Mouse (Mus musculus) thymus, postnatal 25 days (tissue): ENCODE measurements at regions not wholly inside any gene's neighbourhood (a gene's known extent, or its start where the extent isn't known, plus 50 kb on each side); places are given as distances from the start of the nearest gene placed in this dataset.

Experiments
- DNase-seq: peaks from one replicate; pipeline ENCODE4 v3.0.0; 2022

GRCm38 (mm10) chr12:113424598-113425208, 64.6 kb upstream of the Adam6b start:
- peak; percentile 61 for DNase-seq

- DNase-seq, result peak; percentile 66
Observed at GRCm38 (mm10) chr12:113425209-113426070, 63.9 kb upstream of the Adam6b start.

GRCm38 (mm10) chr12:113426636-113427035, 62.7 kb upstream of the Adam6b start:
- DNase-seq, result peak; percentile 58

- peak; percentile 62 for DNase-seq
Observed at GRCm38 (mm10) chr12:113427339-113427738, 62.0 kb upstream of the Adam6b start.

- DNase-seq, result no peak
Observed at GRCm38 (mm10) chr12:113428461-113428860, 60.9 kb upstream of the Adam6b start.

- DNase-seq, result no peak
Observed at GRCm38 (mm10) chr12:113428901-113429300, 60.4 kb upstream of the Adam6b start.

GRCm38 (mm10) chr12:113430340-113430739, 59.0 kb upstream of the Adam6b start:
- DNase-seq, result peak; percentile 19
